Mouse (Mus musculus): Measurements from ENCODE around the gene Wee2.

GRCm38 (mm10) chr6:40438936-40439335 lies at the start of gene Wee2:
- TF ChIP-seq POLR2A (IDR thresholded peaks at IDR 0.05; ENCODE audit: borderline replicate concordance, extremely low read depth, insufficient read depth, insufficient read length, poor library complexity, severe bottlenecking): no peak
- no peak for TF ChIP-seq CTCF (IDR thresholded peaks at IDR 0.05; ENCODE audit: borderline replicate concordance, extremely low read depth, insufficient read depth, insufficient read length)
